Mouse (Mus musculus) midbrain, embryonic 14.5 days (tissue): Measurements from ENCODE around the gene Fam162a. TPM values are rescaled to one million over a fixed set of nuclear protein-coding genes. Genes with fewer than 3 reads are reported as not detected.

Experiments used
- ATAC-seq: fragments of 200-750 bp; cut with Nextera tagmentation; 2 replicates; pipeline ENCODE4 v1.8.0; 2017; ENCODE audit warnings: moderate number of reproducible peaks, moderate library complexity; ENCODE audit not compliant: low FRiP score, low TSS enrichment
- DNase-seq: peaks from one replicate; pipeline ENCODE4 v3.0.0-alpha.2; 2015
- H3K27ac ChIP-seq: fragments of 300-500 bp; sonication (generic); replicated peaks from 2 replicates; pipeline ENCODE4 v1.5.1; 2014; ENCODE audit warnings: mild to moderate bottlenecking, low read depth, low read length, moderate library complexity
- H3K27me3 ChIP-seq: fragments of 300-500 bp; sonication (generic); 2 replicates; pipeline ENCODE4 v1.6.1; 2014; ENCODE audit warnings: low read length, control low read depth, mixed read lengths; ENCODE audit not compliant: control insufficient read depth, insufficient read depth
- H3K36me3 ChIP-seq: fragments of 300-500 bp; sonication (generic); 2 replicates; pipeline ENCODE4 v1.6.1; 2014; ENCODE audit warnings: low read length, control low read depth; ENCODE audit not compliant: control insufficient read depth, insufficient read depth
- H3K4me1 ChIP-seq: fragments of 300-500 bp; sonication (generic); 2 replicates; pipeline ENCODE4 v1.6.1; 2014; ENCODE audit warnings: mild to moderate bottlenecking, antibody characterized with exemption, low read length, control low read depth; ENCODE audit not compliant: control insufficient read depth, insufficient read depth
- H3K4me2 ChIP-seq: fragments of 300-500 bp; sonication (generic); 2 replicates; pipeline ENCODE4 v1.6.1; 2014; ENCODE audit warnings: mild to moderate bottlenecking, low read length, moderate library complexity
- H3K4me3 ChIP-seq: fragments of 300-500 bp; sonication (generic); replicated peaks from 2 replicates; pipeline ENCODE4 v1.5.1; 2014; ENCODE audit warnings: low read depth, low read length
- H3K9ac ChIP-seq: fragments of 300-500 bp; sonication (generic); replicated peaks from 2 replicates; pipeline ENCODE4 v1.6.1; 2014; ENCODE audit warnings: mild to moderate bottlenecking, low read length, moderate library complexity
- H3K9me3 ChIP-seq: fragments of 300-500 bp; sonication (generic); 2 replicates; pipeline ENCODE4 v1.6.1; 2016; ENCODE audit warnings: low read length, control low read depth, mixed read lengths; ENCODE audit not compliant: control insufficient read depth
- WGBS: fragments of 180-500 bp; shearing (Covaris S2); extraction: QIAGEN DNeasy Blood & Tissue Kit; methylation state at CpG from one replicate; pipeline ENCODE4 v1.1.7; 2014; 5-methylcytosine and 5-hydroxymethylcytosine counted together
- polyA plus RNA-seq: library from polyadenylated mRNA; unstranded; fragments of >200 nt; fragmentation: Nextera tagmentation; extraction: Ambion mirVana; gene quantifications from 2 replicates; pipeline ENCODE4 v1.2.1, GENCODE M21; 2014

Gene Fam162a
- polyA plus RNA-seq, 1 experiment from 2014 or later = 132 TPM

- Histone ChIP-seq H3K4me3 (no peak overlapping the region), H3K9me3 (no peaks in the 10 kb centered on the region), H3K9ac (no peak overlapping the region), H3K27me3 (no peaks in the 10 kb centered on the region), H3K27ac (no peak overlapping the region), H3K36me3 (peaks cover 41% of the 10 kb centered on the region), H3K4me2 (no peak overlapping the region), H3K4me1 (no peaks in the 10 kb centered on the region)
- DNase-seq (peak; percentile 19), ATAC-seq (no peak)
- 83% methylated on average over 8 of the region's 8 CpGs for WGBS
These were observed 18.6 kb upstream of the Fam162a start for GRCm38 (mm10) chr16:36089850-36090616.

- no peak overlapping the region for H3K27ac ChIP-seq
- DNase-seq (no peak), ATAC-seq (no peak)
- no peaks in the 10 kb centered on the region for H3K27me3 ChIP-seq
- no peak overlapping the region for H3K4me2 ChIP-seq
- no peak overlapping the region for H3K4me3 ChIP-seq
- no peak overlapping the region for H3K9ac ChIP-seq
- 92% methylated on average over 7 of the region's 7 CpGs for WGBS
- H3K36me3 ChIP-seq = peaks cover 44% of the 10 kb centered on the region
- no peaks in the 10 kb centered on the region for H3K9me3 ChIP-seq
- no peaks in the 10 kb centered on the region for H3K4me1 ChIP-seq
These were observed 17.7 kb upstream of the Fam162a start for GRCm38 (mm10) chr16:36089065-36089464.

GRCm38 (mm10) chr16:36087846-36088245 lies 16.5 kb upstream of the Fam162a start:
- WGBS = 96% methylated on average over 4 of the region's 4 CpGs
- Histone ChIP-seq H3K4me1 (no peaks in the 10 kb centered on the region), H3K4me3 (no peak overlapping the region), H3K27ac (no peak overlapping the region), H3K9ac (no peak overlapping the region), H3K27me3 (no peaks in the 10 kb centered on the region), H3K4me2 (no peak overlapping the region), H3K9me3 (no peaks in the 10 kb centered on the region), H3K36me3 (peaks cover 47% of the 10 kb centered on the region)
- ATAC-seq (no peak), DNase-seq (no peak)

- no peak for ATAC-seq
These were observed 8.5 kb upstream of the Fam162a start for GRCm38 (mm10) chr16:36079916-36080315.

GRCm38 (mm10) chr16:36074772-36075171 lies 3.4 kb upstream of the Fam162a start:
- no peak for DNase-seq
- Histone ChIP-seq H3K27me3 (no peaks in the 10 kb centered on the region), H3K4me3 (no peak overlapping the region), H3K4me1 (peaks cover 14% of the 10 kb centered on the region), H3K4me2 (no peak overlapping the region), H3K27ac (no peak overlapping the region), H3K9me3 (no peaks in the 10 kb centered on the region), H3K36me3 (no peaks in the 10 kb centered on the region), H3K9ac (no peak overlapping the region)
- no peak for ATAC-seq
- WGBS = 95% methylated on average over 3 of the region's 3 CpGs

More at GRCm38 (mm10) chr16:36079916-36080315, 8.5 kb upstream of the Fam162a start:
- Histone ChIP-seq H3K4me1 (no peaks in the 10 kb centered on the region), H3K36me3 (peaks cover 7% of the 10 kb centered on the region; the same call in 1 of the 2 replicates), H3K27ac (no peak overlapping the region), H3K4me3 (no peak overlapping the region), H3K4me2 (no peak overlapping the region), H3K27me3 (no peaks in the 10 kb centered on the region), H3K9ac (no peak overlapping the region), H3K9me3 (no peaks in the 10 kb centered on the region)
- no peak for DNase-seq
- WGBS = 98% methylated on average over 3 of the region's 3 CpGs

- DNase-seq = no peak
- Histone ChIP-seq H3K4me2 (peak overlapping the region; percentile 83), H3K9me3 (no peaks in the 10 kb centered on the region), H3K27me3 (no peaks in the 10 kb centered on the region), H3K9ac (peak overlapping the region; percentile 84), H3K27ac (peak overlapping the region; percentile 99), H3K4me3 (peak overlapping the region; percentile 76), H3K4me1 (peaks cover 21% of the 10 kb centered on the region), H3K36me3 (no peaks in the 10 kb centered on the region)
- ATAC-seq = no peak
- WGBS = 31% methylated on average over 8 of the region's 8 CpGs
These were observed 1.1 kb upstream of the Fam162a start for GRCm38 (mm10) chr16:36072410-36073011.

- WGBS = under 1% methylated on average over 16 of the region's 16 CpGs
- Histone ChIP-seq H3K9ac (peak overlapping the region; percentile 84), H3K27me3 (no peaks in the 10 kb centered on the region), H3K9me3 (no peaks in the 10 kb centered on the region), H3K4me1 (peaks cover 21% of the 10 kb centered on the region), H3K36me3 (no peaks in the 10 kb centered on the region), H3K4me2 (peak overlapping the region; percentile 83), H3K27ac (peak overlapping the region; percentile 99), H3K4me3 (peak overlapping the region; percentile 76)
- ATAC-seq = no peak
- DNase-seq = no peak
These were observed 334 bp downstream of the Fam162a start for GRCm38 (mm10) chr16:36071071-36071449.

GRCm38 (mm10) chr16:36069819-36070575 lies 1.4 kb downstream of the Fam162a start:
- no peak overlapping the region for H3K27ac ChIP-seq
- H3K36me3 ChIP-seq = no peaks in the 10 kb centered on the region
- H3K9me3 ChIP-seq = no peaks in the 10 kb centered on the region
- H3K4me3 ChIP-seq = peak overlapping the region; percentile 76
- peaks cover 21% of the 10 kb centered on the region for H3K4me1 ChIP-seq
- no peak for ATAC-seq
- H3K4me2 ChIP-seq = peak overlapping the region; percentile 83
- peak overlapping the region; percentile 84; the same call in 1 of the 2 replicates for H3K9ac ChIP-seq
- no peaks in the 10 kb centered on the region for H3K27me3 ChIP-seq
- peak; percentile 34 for DNase-seq
- 39% methylated on average over 9 of the region's 9 CpGs for WGBS
